In the genomic region with DNA sequence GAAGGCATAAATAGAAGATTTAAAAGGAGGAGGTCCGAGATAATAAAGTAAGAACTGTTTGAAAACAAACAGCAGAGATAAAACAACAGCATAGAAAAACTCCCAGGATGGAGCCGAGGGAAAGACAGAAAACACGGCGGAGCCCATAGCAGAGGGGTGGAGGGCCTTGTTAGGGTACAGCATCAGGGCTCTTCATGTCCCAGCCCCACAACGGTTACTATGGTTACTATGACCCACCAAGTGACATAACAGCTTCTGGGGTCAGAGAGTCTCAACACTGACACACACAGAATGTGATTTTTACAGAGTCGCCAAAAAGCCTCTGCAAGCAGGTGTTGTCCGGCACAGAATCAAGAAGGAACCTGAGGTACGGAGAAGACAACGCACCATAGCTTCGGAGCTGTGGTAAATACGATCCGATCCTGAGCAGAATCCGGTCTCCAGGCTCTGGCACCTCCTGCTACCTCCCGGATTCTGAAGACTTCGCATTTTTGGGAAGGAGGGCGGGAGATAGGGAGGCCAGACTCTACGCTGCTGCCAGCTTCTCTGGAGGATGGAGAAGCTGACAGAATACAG, we compare ENCODE assay signal across 8 mouse cellular contexts. TPM values are rescaled to one million over a fixed set of nuclear protein-coding genes. Genes with fewer than 3 reads are reported as not detected.
DNase-seq lines count a peak whose midpoint lies in the region; ATAC-seq and TF ChIP-seq lines count a peak whose summit lies in the region.

No protein-coding gene starts in this region.

- peaks cover 15% of the 10 kb centered on the region for H3K4me1 ChIP-seq in G1E (ENCODE audit: insufficient read depth, low read depth, low read length)
- peaks cover 6% of the 10 kb centered on the region for H3K4me1 ChIP-seq in intestine, embryonic 16.5 days (ENCODE audit: control insufficient read depth, insufficient read depth, low read length)
- peaks cover 7% of the 10 kb centered on the region for H3K4me1 ChIP-seq in liver, postnatal 0 days (ENCODE audit: insufficient read depth)

- WGBS in intestine, embryonic 16.5 days = under 1% methylated on average over 17 of the region's 17 CpGs
- WGBS in liver, postnatal 0 days (ENCODE audit: insufficient replicate concordance) = 3% methylated on average over 17 of the region's 17 CpGs

- peaks cover 8% of the 10 kb centered on the region for H3K27me3 ChIP-seq in C2C12 (ENCODE audit: control insufficient read depth, insufficient read depth, insufficient read length)
- peaks cover 31% of the 10 kb centered on the region for H3K27me3 ChIP-seq in G1E (ENCODE audit: insufficient read depth, low read length)
- no peaks in the 10 kb centered on the region for H3K27me3 ChIP-seq in intestine, embryonic 16.5 days (replicated peaks; ENCODE audit: control insufficient read depth, insufficient read depth, low read length)
- no peaks in the 10 kb centered on the region for H3K27me3 ChIP-seq in liver, postnatal 0 days (ENCODE audit: insufficient read depth, low read length)

- peak; percentile 68 for ATAC-seq in G1E (ENCODE audit: extremely low read depth, insufficient number of reproducible peaks, low FRiP score, poor library complexity, severe bottlenecking)
- ATAC-seq in intestine, embryonic 16.5 days = peak; percentile 89
- ATAC-seq in liver, postnatal 0 days = peak; percentile 93

- no peak overlapping the region for H3K4me3 ChIP-seq in C2C12 (ENCODE audit: insufficient read depth, poor library complexity, severe bottlenecking)
- peak overlapping the region; percentile 54; the same call in 1 of the 2 replicates for H3K4me3 ChIP-seq in G1E (ENCODE audit: low read depth, low read length)
- peak overlapping the region; percentile 43 for H3K4me3 ChIP-seq in intestine, embryonic 16.5 days (ENCODE audit: low read length)
- peak overlapping the region; percentile 46 for H3K4me3 ChIP-seq in liver, postnatal 0 days (ENCODE audit: low read depth, low read length)

- no peaks in the 10 kb centered on the region for H3K79me3 ChIP-seq in C2C12 (ENCODE audit: low read depth)

- TF ChIP-seq EP300 in liver, postnatal 0 days (IDR thresholded peaks at IDR 0.05; ENCODE audit: low read depth) = no peak

- H3K4me2 ChIP-seq in intestine, embryonic 16.5 days (ENCODE audit: low read depth, low read length) = peak overlapping the region; percentile 72
- peak overlapping the region; percentile 80 for H3K4me2 ChIP-seq in liver, postnatal 0 days (ENCODE audit: low read depth, low read length)

- peak overlapping the region; percentile 53; the same call in 1 of the 2 replicates for H3K9ac ChIP-seq in intestine, embryonic 16.5 days (ENCODE audit: low read depth, low read length)
- H3K9ac ChIP-seq in liver, postnatal 0 days (replicated peaks) = peak overlapping the region; percentile 58

- TF ChIP-seq CTCF in C2C12 (IDR thresholded peaks at IDR 0.05; ENCODE audit: control insufficient read depth, insufficient read depth, insufficient read length) = no peak
- no peak for TF ChIP-seq CTCF in G1E (IDR thresholded peaks at IDR 0.05; ENCODE audit: low read depth, low read length)
- TF ChIP-seq CTCF in liver, postnatal 0 days (IDR thresholded peaks at IDR 0.05; ENCODE audit: low read depth) = no peak

- no peaks in the 10 kb centered on the region for H3K9me3 ChIP-seq in G1E (replicated peaks)
- no peaks in the 10 kb centered on the region for H3K9me3 ChIP-seq in intestine, embryonic 16.5 days (ENCODE audit: control insufficient read depth, low read length)
- H3K9me3 ChIP-seq in liver, postnatal 0 days (ENCODE audit: low read length) = no peaks in the 10 kb centered on the region

- no peaks in the 10 kb centered on the region for H3K79me2 ChIP-seq in C2C12 (ENCODE audit: control insufficient read depth, insufficient read depth)

- H3K27ac ChIP-seq in intestine, embryonic 16.5 days (ENCODE audit: low read length) = no peak overlapping the region
- peak overlapping the region; percentile 34; the same call in 1 of the 2 replicates for H3K27ac ChIP-seq in liver, postnatal 0 days (ENCODE audit: low read depth)

- no peak for DNase-seq in G1E (ENCODE audit: low spot score)
- DNase-seq in cerebellum, postnatal 14 days = peak; percentile 69 to 71
- peak; percentile 89 for DNase-seq in heart, adult 11 months
- peak; percentile 75 for DNase-seq in liver, postnatal 0 days
- peak; percentile 60 for DNase-seq in ovary, postnatal 36 days (ENCODE audit: low spot score)
- DNase-seq in layer of hippocampus, postnatal 36 days = no peak

- peak overlapping the region; percentile 19 for H3ac ChIP-seq in C2C12 (ENCODE audit: control insufficient read depth, insufficient read length, low read depth)

- H3K36me3 ChIP-seq in C2C12 (ENCODE audit: control insufficient read depth, insufficient read depth) = no peaks in the 10 kb centered on the region
- no peaks in the 10 kb centered on the region for H3K36me3 ChIP-seq in G1E (replicated peaks)
- H3K36me3 ChIP-seq in intestine, embryonic 16.5 days (ENCODE audit: control insufficient read depth, insufficient read depth, low read length) = no peaks in the 10 kb centered on the region
- no peaks in the 10 kb centered on the region for H3K36me3 ChIP-seq in liver, postnatal 0 days (replicated peaks; ENCODE audit: insufficient read depth, low read length)

TF ChIP-seq in C2C12, 6 proteins besides CTCF, POLR2A, EP300 and RAD21:
- TF ChIP-seq FOSL1 (IDR thresholded peaks at IDR 0.05; ENCODE audit: insufficient read depth, low read length, poor library complexity, severe bottlenecking) (no peak), MAX (IDR thresholded peaks at IDR 0.05) (no peak), MYOG (IDR thresholded peaks at IDR 0.05; ENCODE audit: control insufficient read depth, extremely low read depth, insufficient read length) (no peak), USF1 (IDR thresholded peaks at IDR 0.05; ENCODE audit: low read depth) (no peak), CEBPB (IDR thresholded peaks at IDR 0.05; ENCODE audit: low read depth) (no peak), MYOD1 (IDR thresholded peaks at IDR 0.05; ENCODE audit: control insufficient read depth, insufficient read length, low read depth) (no peak)
TF ChIP-seq in C2C12: peak in this region for 0.

RNA-seq across cellular contexts. Expression of gene Idnk, which starts 9.1 kb away (rescaled TPM):
- polyA plus RNA-seq in C2C12 (2012; fragmentation: generic; extraction: Trizol) = 11.7 TPM
- 63.2 and 66.5 TPM in 2 replicates for total RNA-seq in G1E (2014; fragmentation: Nextera tagmentation)
- total RNA-seq in G1E (2017) = 46.4 and 46.7 TPM in 2 replicates
- 14.8 and 16.2 TPM in 2 replicates for polyA plus RNA-seq in G1E (2012)
- polyA plus RNA-seq in intestine, embryonic 16.5 days (2015; fragmentation: Nextera tagmentation; extraction: Ambion mirVana) = 53.8 and 54.1 TPM in 2 replicates
- polyA plus RNA-seq in liver, postnatal 0 days (2015; fragmentation: Nextera tagmentation; extraction: Ambion mirVana) = 35.4 and 37.6 TPM in 2 replicates
- total RNA-seq in layer of hippocampus, postnatal 36 days (2021) = 10 to 100 TPM; 27.5 to 29.9 TPM

RNA-seq across cellular contexts. Expression of gene Hnrnpa0, which starts 20.0 kb away (rescaled TPM):
- polyA plus RNA-seq in C2C12 (2012; fragmentation: generic; extraction: Trizol) (173 TPM), G1E (2012) (550 and 843 TPM in 2 replicates)
- total RNA-seq in G1E (2014; fragmentation: Nextera tagmentation) (63.4 and 64.9 TPM in 2 replicates), G1E (2017) (73.3 and 78.5 TPM in 2 replicates)
- 20.0 and 20.9 TPM in 2 replicates for polyA plus RNA-seq in intestine, embryonic 16.5 days (2015; fragmentation: Nextera tagmentation; extraction: Ambion mirVana)
- polyA plus RNA-seq in liver, postnatal 0 days (2015; fragmentation: Nextera tagmentation; extraction: Ambion mirVana) = 11.0 and 11.4 TPM in 2 replicates
- total RNA-seq in layer of hippocampus, postnatal 36 days (2021) = 100 to 1,000 TPM; 112 to 119 TPM

RNA-seq across cellular contexts. Expression of gene Klhl3, which starts 35.0 kb away (rescaled TPM):
- polyA plus RNA-seq in C2C12 (2012; fragmentation: generic; extraction: Trizol) = 0.01 TPM
- total RNA-seq in G1E (2014; fragmentation: Nextera tagmentation) = not detected in 2 replicates
- total RNA-seq in G1E (2017) = 0.05 and 0.06 TPM in 2 replicates
- polyA plus RNA-seq in G1E (2012) = not detected in 2 replicates
- polyA plus RNA-seq in intestine, embryonic 16.5 days (2015; fragmentation: Nextera tagmentation; extraction: Ambion mirVana) = 1.9 and 2.4 TPM in 2 replicates
- polyA plus RNA-seq in liver, postnatal 0 days (2015; fragmentation: Nextera tagmentation; extraction: Ambion mirVana) = 2.2 and 2.9 TPM in 2 replicates
- 10 to 100 TPM; 50.4 to 52.7 TPM for total RNA-seq in layer of hippocampus, postnatal 36 days (2021)

Comparison
In these comparisons a context has a peak if more than half of its experiments do, and no peak if none do; other contexts are left out.
1. DNase-seq: peak in cerebellum, postnatal 14 days (2 of 2), heart, adult 11 months (single experiment), liver, postnatal 0 days (single experiment) and ovary, postnatal 36 days (single experiment); none in G1E (single experiment) and layer of hippocampus, postnatal 36 days (0 of 2).
2. Peak in every context shown above with its lines, with median percentiles within 50 percentile points of each other: ATAC-seq.